Mouse (Mus musculus): ENCODE results near the gene Rexo4. TPM values are rescaled to one million over a fixed set of nuclear protein-coding genes. Genes with fewer than 3 reads are reported as not detected.

Gene Rexo4
- total and polyA plus RNA-seq, 3 experiments, result 53.6 to 74.8 (median 67.2) TPM

- Histone ChIP-seq H3K9ac (ENCODE audit: insufficient read depth, low read depth) (peak within 1 kb of the TSS; percentile 89), H3K4me3 (replicated peaks in 1 of 3; ENCODE audit: low read depth in 2 of 3, low read length in 2 of 3, poor library complexity in 1 of 3) (peak within 1 kb of the TSS; percentile 85 to 94 (median 90)), H3K79me2 (replicated peaks; ENCODE audit: control insufficient read depth, extremely low read depth, insufficient read depth, poor library complexity, severe bottlenecking) (peaks cover 66% of the 10 kb centered on the region), H3K27me3 (replicated peaks) (no peaks in the 10 kb centered on the region), H3K36me3 (replicated peaks in 1 of 2; ENCODE audit: control insufficient read depth in 1 of 2, insufficient read depth in 1 of 2, low read length in 1 of 2) (peaks cover 66 to 74% of the 10 kb centered on the region in 2 experiments), H3K4me1 (ENCODE audit: control insufficient read depth in 1 of 2, insufficient read depth in 2 of 2) (peaks cover 17 to 58% of the 10 kb centered on the region in 2 experiments), H3K9me3 (replicated peaks; ENCODE audit: low read length) (no peaks in the 10 kb centered on the region), H3K27ac (ENCODE audit: insufficient read depth, low read depth) (peak within 1 kb of the TSS; percentile 58), H3K4me2 (ENCODE audit: insufficient read depth, low read depth, poor library complexity, severe bottlenecking) (peak within 1 kb of the TSS; percentile 89)
- in situ Hi-C loops (cut with MboI; ENCODE audit: low pct_ligation_motif_present, low pct_unique_long_range_greater_than_20kb, low sequenced_read_pairs) (no loop called here), dilution Hi-C loops (cut with MboI; ENCODE audit: extremely low pct_ligation_motif_present, extremely low pct_unique_long_range_greater_than_20kb, low sequenced_read_pairs) (no loop called here)
- TF ChIP-seq PAX5 (IDR thresholded peaks at IDR 0.05; ENCODE audit: low read length) (no peak), EP300 (IDR thresholded peaks at IDR 0.05; ENCODE audit: low read length) (no peak), ETS1 (conservative IDR thresholded peaks at IDR 0.05; ENCODE audit: low read depth, low read length) (0 out of 2 replicates have a peak, but pooled peaks have one; percentile 33), KAT2A (IDR thresholded peaks at IDR 0.05; ENCODE audit: insufficient replicate concordance, low read length) (0 out of 2 replicates have a peak, but pooled peaks have one; percentile 60), USF1 (IDR thresholded peaks at IDR 0.05; ENCODE audit: low read depth, low read length) (peak; percentile 80), CHD2 (IDR thresholded peaks at IDR 0.05; ENCODE audit: low read length) (no peak), MAX (IDR thresholded peaks at IDR 0.05; ENCODE audit: low read length) (peak; percentile 94), USF2 (conservative IDR thresholded peaks at IDR 0.05; ENCODE audit: low read depth, low read length) (peak; percentile 54), ZKSCAN1 (IDR thresholded peaks at IDR 0.05; ENCODE audit: borderline replicate concordance, low read depth, low read length) (no peak), JUND (conservative IDR thresholded peaks at IDR 0.05; ENCODE audit: low read depth, low read length) (no peak), GABPA (IDR thresholded peaks at IDR 0.05; ENCODE audit: insufficient replicate concordance, low read depth, low read length) (no peak), MAZ (IDR thresholded peaks at IDR 0.05; ENCODE audit: low read depth, low read length) (no peak), ZMIZ1 (IDR thresholded peaks at IDR 0.05; ENCODE audit: low read depth, low read length) (peak; percentile 86), BHLHE40 (IDR thresholded peaks at IDR 0.05; ENCODE audit: low read depth, low read length) (peak; percentile 83), CTCF (conservative IDR thresholded peaks at IDR 0.05 in 1 of 2, IDR thresholded peaks at IDR 0.05 in 1 of 2; ENCODE audit: low read depth in 2 of 2, low read length in 2 of 2) (no peak), POLR2A (IDR thresholded peaks at IDR 0.05; ENCODE audit: low read depth, low read length) (peak; percentile 93), SMC3 (IDR thresholded peaks at IDR 0.05; ENCODE audit: low read depth, low read length) (no peak), MEF2A (IDR thresholded peaks at IDR 0.05; ENCODE audit: borderline replicate concordance, low read depth, low read length) (peak; percentile 12; the same call in 1 of the 2 replicates), UBTF (IDR thresholded peaks at IDR 0.05; ENCODE audit: low read depth, low read length) (no peak), TBP (conservative IDR thresholded peaks at IDR 0.05; ENCODE audit: low read depth, low read length) (peak; percentile 61; the same call in 1 of the 2 replicates), NELFE (IDR thresholded peaks at IDR 0.05; ENCODE audit: low read depth, low read length) (peak; percentile 90), MAFK (IDR thresholded peaks at IDR 0.05; ENCODE audit: insufficient replicate concordance, low read length) (no peak), ELF1 (IDR thresholded peaks at IDR 0.05; ENCODE audit: low read depth, low read length) (peak; percentile 94), IRF4 (IDR thresholded peaks at IDR 0.05; ENCODE audit: low read depth, low read length) (peak; percentile 33; the same call in 1 of the 2 replicates), RCOR1 (conservative IDR thresholded peaks at IDR 0.05; ENCODE audit: low read depth, low read length) (no peak), HCFC1 (IDR thresholded peaks at IDR 0.05; ENCODE audit: low read depth, low read length) (peak; percentile 82), TCF12 (IDR thresholded peaks at IDR 0.05; ENCODE audit: low read depth, low read length) (peak; percentile 91), SIN3A (IDR thresholded peaks at IDR 0.05; ENCODE audit: low read length) (peak; percentile 98), RAD21 (IDR thresholded peaks at IDR 0.05; ENCODE audit: low read depth, low read length) (no peak), MYC (IDR thresholded peaks at IDR 0.05; ENCODE audit: low read depth, low read length) (peak; percentile 93), NRF1 (IDR thresholded peaks at IDR 0.05; ENCODE audit: low read depth, low read length) (peak; percentile 39; the same call in 1 of the 2 replicates), JUN (IDR thresholded peaks at IDR 0.05; ENCODE audit: insufficient read depth, low read depth, low read length) (no peak), ZC3H11A (IDR thresholded peaks at IDR 0.05; ENCODE audit: low read depth, low read length) (no peak), ZNF384 (IDR thresholded peaks at IDR 0.05; ENCODE audit: low read depth, low read length) (no peak), E2F4 (IDR thresholded peaks at IDR 0.05; ENCODE audit: insufficient replicate concordance, low read depth, low read length) (no peak), POLR2AphosphoS2 (IDR thresholded peaks at IDR 0.05; ENCODE audit: low read depth, low read length) (peak; percentile 27; the same call in 1 of the 2 replicates), MXI1 (IDR thresholded peaks at IDR 0.05; ENCODE audit: low read depth, low read length) (peak; percentile 98), CHD1 (IDR thresholded peaks at IDR 0.05; ENCODE audit: low read depth, low read length) (no peak)
- DNase-seq (ENCODE audit: extremely low read depth), result peak; percentile 89
Measured at GRCm38 (mm10) chr2:26915927-26916728, 48.1 kb downstream of the Rexo4 start, which contains the start of the genes Surf2 and Surf1. TSS of gene Surf2 (plus strand) at chr2:26916367. TSS of gene Surf1 (minus strand) at chr2:26916530.

Data from CH12.LX (cell line).